Mouse (Mus musculus) E14TG2a.4 (cell line): ENCODE measurements around the gene Samd14.

Experiments
- CTCF ChIP-seq: conservative IDR thresholded peaks from 2 replicates; pipeline ENCODE4 v1.5.1; 2014; ENCODE audit warnings: low read length
- NANOG ChIP-seq: IDR thresholded peaks from 2 replicates; pipeline ENCODE4 v1.6.1; 2014; ENCODE audit warnings: borderline replicate concordance, low read length, mixed read lengths

- TF ChIP-seq CTCF (no peak), NANOG (no peak)
Observed at GRCm38 (mm10) chr11:94978178-94978915, 31.3 kb upstream of the Samd14 start.
